Mouse (Mus musculus) liver, adult 2 months (tissue): Measurements from ENCODE around the gene Aox3. TPM values are rescaled to one million over a fixed set of nuclear protein-coding genes. Genes with fewer than 3 reads are reported as not detected.
A peak's percentile ranks its signal among the peaks of the same experiment; 100 is the strongest.

Experiments used
- DNase-seq: peaks from one replicate; pipeline ENCODE4 v3.0.0-alpha.2; 2011; ENCODE audit warnings: low read depth, low spot score; ENCODE audit errors: extremely low read depth
- H3K27ac ChIP-seq: fragments of 200-500 bp; replicated peaks from 2 replicates; pipeline ENCODE4 v1.5.1; 2012; ENCODE audit warnings: low read depth, mild to moderate bottlenecking, control low read depth, inconsistent platforms, low read length; ENCODE audit not compliant: insufficient read depth
- H3K27me3 ChIP-seq: fragments of 200-500 bp; 2 replicates; pipeline ENCODE4 v1.6.1; 2012; ENCODE audit warnings: mild to moderate bottlenecking, moderate library complexity, low read length, inconsistent platforms; ENCODE audit not compliant: control insufficient read depth, insufficient read depth
- H3K36me3 ChIP-seq: fragments of 200-500 bp; 2 replicates; pipeline ENCODE4 v1.6.1; 2012; ENCODE audit warnings: low read length, inconsistent platforms; ENCODE audit not compliant: control insufficient read depth, insufficient read depth
- H3K4me1 ChIP-seq: fragments of 200-500 bp; 2 replicates; pipeline ENCODE4 v1.6.1; 2011; ENCODE audit warnings: low read length; ENCODE audit not compliant: control insufficient read depth, insufficient read depth
- H3K4me3 ChIP-seq: fragments of 200-500 bp; 2 replicates; pipeline ENCODE4 v1.5.1; 2011; ENCODE audit warnings: low read depth, mild to moderate bottlenecking, control low read depth, low read length, moderate library complexity; ENCODE audit not compliant: insufficient read depth
- H3K79me2 ChIP-seq: fragments of 200-500 bp; 2 replicates; pipeline ENCODE4 v1.6.1; 2012; ENCODE audit warnings: inconsistent platforms, mild to moderate bottlenecking, low read length, moderate library complexity; ENCODE audit not compliant: control insufficient read depth, insufficient read depth
- H3K9ac ChIP-seq: fragments of 200-500 bp; 2 replicates; pipeline ENCODE4 v1.6.1; 2012; ENCODE audit warnings: low read depth, mild to moderate bottlenecking, control low read depth, inconsistent platforms, low read length
- CTCF ChIP-seq: fragments of 200-500 bp; IDR thresholded peaks from 2 replicates; pipeline ENCODE4 v1.5.1; 2011; ENCODE audit warnings: low read depth, low read length, control low read depth
- POLR2A ChIP-seq: fragments of 200-500 bp; IDR thresholded peaks from 2 replicates; pipeline ENCODE4 v1.6.1; 2011; ENCODE audit warnings: low read length, control low read depth; ENCODE audit not compliant: insufficient read depth; ENCODE audit errors: extremely low read depth
- WGBS: fragments of 180-500 bp; shearing (Covaris S2); methylation state at CpG from one replicate; pipeline ENCODE4 v1.1.7; 2018; 5-methylcytosine and 5-hydroxymethylcytosine counted together
- polyA plus RNA-seq: library from polyadenylated mRNA; depleted of rRNA; stranded (reverse); fragments of >200 nt; gene quantifications from 2 replicates; pipeline ENCODE4 v1.2.3, GENCODE M21; 2012
- total RNA-seq: library from RNA; depleted of rRNA; stranded (reverse); fragments of >200 nt; gene quantifications from 2 replicates; pipeline ENCODE4 v1.2.3, GENCODE M21; 2014

The Aox3 gene
- total and polyA plus RNA-seq, 2 experiments: 59.0 to 244 TPM

DNA sequence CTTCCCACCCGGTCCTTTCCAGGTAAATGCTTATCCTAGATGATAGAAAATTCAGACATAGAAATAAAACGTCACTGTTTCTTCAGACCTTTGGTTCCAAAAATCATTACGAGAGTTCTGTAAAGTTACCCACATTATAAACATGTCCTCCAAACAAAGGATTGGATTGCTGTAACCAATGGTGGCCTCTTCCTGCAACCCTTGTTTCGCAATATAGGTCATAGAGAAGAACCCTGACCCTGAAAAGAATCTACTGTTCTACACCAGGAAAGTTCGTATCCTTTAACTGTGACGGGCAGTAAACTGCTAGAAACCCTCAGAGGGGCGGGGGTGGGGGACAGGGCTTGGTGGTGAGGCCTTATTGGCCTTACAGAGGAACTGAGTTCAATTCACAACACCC is 99.9 kb downstream of the Aox3 start:
- TF ChIP-seq CTCF (no peak), POLR2A (no peak)
- H3K27me3 ChIP-seq: no peaks in the 10 kb centered on the region
- no peak overlapping the region for H3K4me3 ChIP-seq
- no peaks in the 10 kb centered on the region for H3K36me3 ChIP-seq
- WGBS: 43% methylated on average over 7 of the region's 7 CpGs
- H3K79me2 ChIP-seq: no peaks in the 10 kb centered on the region
- no peak overlapping the region for H3K27ac ChIP-seq
- H3K9ac ChIP-seq: no peak overlapping the region
- DNase-seq: peak; percentile 27
- 0 out of 2 replicates have a peak, but pooled peaks cover 2% of the 10 kb centered on the region for H3K4me1 ChIP-seq

DNA sequence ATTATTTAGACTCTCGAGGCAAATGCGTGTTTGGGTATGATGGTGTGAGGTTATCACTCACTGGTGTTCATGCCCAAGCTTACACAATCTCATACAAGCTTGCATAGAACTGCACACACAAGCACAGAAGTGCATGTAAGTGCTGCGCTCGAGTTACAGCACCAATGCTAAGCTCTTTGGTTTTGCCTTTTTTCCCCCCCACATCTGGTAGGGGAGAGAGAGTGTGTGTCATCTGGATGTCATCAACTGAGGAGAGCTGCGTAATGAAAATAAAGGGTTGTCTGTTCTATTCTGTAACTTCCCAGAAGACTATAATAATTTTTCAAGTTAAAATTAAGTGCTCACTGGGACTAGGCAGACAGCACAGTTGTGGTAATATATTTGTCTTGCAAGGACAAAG is 100.9 kb downstream of the Aox3 start:
- Histone ChIP-seq H3K79me2 (no peaks in the 10 kb centered on the region), H3K4me1 (0 out of 2 replicates have a peak, but pooled peaks cover 2% of the 10 kb centered on the region), H3K27me3 (no peaks in the 10 kb centered on the region), H3K27ac (no peak overlapping the region), H3K36me3 (no peaks in the 10 kb centered on the region), H3K4me3 (no peak overlapping the region), H3K9ac (no peak overlapping the region)
- 88% methylated on average over 5 of the region's 5 CpGs for WGBS
- DNase-seq: no peak
- TF ChIP-seq CTCF (no peak), POLR2A (no peak)

- Histone ChIP-seq H3K79me2 (no peaks in the 10 kb centered on the region), H3K27me3 (no peaks in the 10 kb centered on the region), H3K27ac (no peak overlapping the region), H3K4me3 (no peak overlapping the region), H3K9ac (no peak overlapping the region), H3K36me3 (no peaks in the 10 kb centered on the region), H3K4me1 (0 out of 2 replicates have a peak, but pooled peaks cover 2% of the 10 kb centered on the region)
- no peak for TF ChIP-seq POLR2A
- TF ChIP-seq CTCF: no peak
- DNase-seq: no peak
- WGBS: 91% methylated on average over 4 of the region's 4 CpGs
Observed at GRCm38 (mm10) chr1:58215353-58215752, 102.4 kb downstream of the Aox3 start.

DNA sequence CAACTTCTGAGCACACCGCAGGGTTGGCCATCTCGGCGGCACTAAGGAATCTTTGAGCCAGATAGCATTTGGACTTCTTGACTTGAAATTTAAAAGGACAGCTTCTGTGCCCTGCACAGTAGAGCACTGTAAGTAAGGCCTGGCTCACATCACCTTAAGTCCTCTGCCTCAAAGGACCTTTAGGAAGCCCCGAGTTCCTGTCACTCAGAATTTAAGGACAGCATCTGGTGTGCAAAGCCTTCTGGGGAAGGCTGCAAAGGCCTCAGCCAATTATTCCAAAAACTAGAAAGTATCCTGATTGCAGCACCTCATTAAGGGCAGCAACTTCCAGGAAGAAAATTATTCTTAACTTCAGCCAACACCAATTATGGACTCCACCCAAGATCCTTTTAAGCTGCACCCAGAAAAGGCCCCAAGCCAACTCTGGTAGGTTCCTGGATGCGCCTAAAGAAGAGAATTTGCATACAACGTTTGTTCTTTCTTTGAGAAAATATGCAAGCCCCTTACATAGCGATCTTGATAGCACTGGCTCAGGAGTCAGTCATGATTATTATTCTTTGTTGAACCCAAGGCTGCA is 103.1 kb downstream of the Aox3 start:
- Histone ChIP-seq H3K4me1 (0 out of 2 replicates have a peak, but pooled peaks cover 2% of the 10 kb centered on the region), H3K27me3 (no peaks in the 10 kb centered on the region), H3K36me3 (no peaks in the 10 kb centered on the region), H3K4me3 (no peak overlapping the region), H3K27ac (no peak overlapping the region), H3K79me2 (no peaks in the 10 kb centered on the region), H3K9ac (no peak overlapping the region)
- TF ChIP-seq POLR2A (no peak), CTCF (no peak)
- WGBS: 89% methylated on average over 7 of the region's 7 CpGs
- no peak for DNase-seq

DNA sequence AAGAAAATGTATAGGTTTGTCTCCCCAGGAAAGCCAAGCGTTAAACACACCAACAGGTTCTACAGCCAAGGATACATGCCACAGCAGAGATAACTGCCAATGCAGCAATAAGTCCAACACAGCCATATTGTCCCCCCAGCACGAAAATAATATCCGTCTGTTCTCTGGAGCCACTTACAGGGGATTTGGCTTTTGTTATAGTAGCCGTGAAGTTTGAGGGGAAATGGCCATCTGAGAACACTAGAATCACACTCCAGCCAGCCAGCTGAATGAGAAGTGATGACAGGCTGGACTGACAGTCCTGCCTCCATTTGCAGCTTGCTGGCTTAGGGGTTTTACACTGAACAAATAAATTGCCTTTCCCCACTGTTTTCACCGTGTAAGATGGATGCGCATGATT is 108.1 kb downstream of the Aox3 start:
- Histone ChIP-seq H3K36me3 (no peaks in the 10 kb centered on the region), H3K4me3 (no peak overlapping the region), H3K27me3 (no peaks in the 10 kb centered on the region), H3K27ac (no peak overlapping the region), H3K4me1 (no peaks in the 10 kb centered on the region), H3K79me2 (no peaks in the 10 kb centered on the region), H3K9ac (no peak overlapping the region)
- 82% methylated on average over 6 of the region's 6 CpGs for WGBS
- no peak for DNase-seq
- TF ChIP-seq CTCF (no peak), POLR2A (no peak)

DNA sequence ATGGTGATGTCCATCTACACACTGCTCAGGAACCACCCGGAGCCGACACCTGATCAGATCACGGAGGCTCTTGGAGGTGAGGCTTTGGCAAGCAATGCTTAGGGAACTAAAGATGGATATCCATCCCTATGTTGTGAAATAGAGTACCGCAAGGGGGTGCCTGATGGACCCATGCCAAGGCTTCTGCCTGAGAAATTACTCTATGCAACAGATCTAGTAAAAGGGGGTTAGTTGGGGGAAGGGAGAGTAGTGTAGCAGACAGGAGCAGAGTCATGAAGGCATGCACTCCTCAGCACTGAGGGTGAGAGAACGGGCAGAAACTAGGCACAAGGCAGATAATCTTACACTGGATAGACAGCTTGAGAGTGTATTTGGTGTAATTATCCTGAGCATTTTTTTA is 108.9 kb downstream of the Aox3 start:
- TF ChIP-seq POLR2A (no peak), CTCF (no peak)
- Histone ChIP-seq H3K4me1 (no peaks in the 10 kb centered on the region), H3K36me3 (no peaks in the 10 kb centered on the region), H3K79me2 (no peaks in the 10 kb centered on the region), H3K9ac (no peak overlapping the region), H3K27ac (no peak overlapping the region), H3K27me3 (no peaks in the 10 kb centered on the region), H3K4me3 (no peak overlapping the region)
- no peak for DNase-seq
- WGBS: 86% methylated on average over 5 of the region's 5 CpGs
